ENCODE assay signal across 16 mouse cellular contexts in genomic region chr5:142001131-142001530, GRCm38 (mm10).
DNase-seq lines count a peak whose midpoint lies in the region.
"Had no signal": no experiment of that assay in that cellular context is flagged by ENCODE, and none has a peak within 500 bp of the region (broad histone marks: within the 10 kb centered on the region; RNA-seq: fewer than 3 reads in every experiment).

No protein-coding gene starts in this region.

- peak; percentile 2 to 6 for DNase-seq in kidney, postnatal 36 days
- DNase-seq in kidney, adult 8-10 months = no peak
- peak; percentile 88 to 95 for DNase-seq in adrenal gland, adult (ENCODE audit: inconsistent age in 2 of 2, low spot score in 1 of 2)
- peak; percentile 30 to 67 for DNase-seq in adrenal gland, adult 18-20 months (ENCODE audit: low spot score in 2 of 2)
- peak; percentile 90 to 92 for DNase-seq in adrenal gland, postnatal 36 days
- DNase-seq in cerebellum, adult 11 months = no peak
- no peak for DNase-seq in frontal cortex, adult 2 months (ENCODE audit: extremely low spot score in 1 of 2, low spot score in 1 of 2)
- DNase-seq: cerebellum, adult 9-11 months; gastrocnemius, postnatal 25 days; heart, adult 18-20 months; heart, postnatal 10 days; kidney, adult 9 months; kidney, postnatal 25 days; lung, embryonic 14.5 days; lung, postnatal 36 days; thymus, postnatal 25 days had no signal

Comparison
In these comparisons a context has a peak if more than half of its experiments do, and no peak if none do; other contexts are left out.
1. DNase-seq: peak in kidney, postnatal 36 days (2 of 2), adrenal gland, adult (2 of 2), adrenal gland, adult 18-20 months (2 of 2) and adrenal gland, postnatal 36 days (2 of 2); none in kidney, adult 8-10 months (0 of 2), cerebellum, adult 11 months (single experiment) and frontal cortex, adult 2 months (0 of 2).